ENCODE assay signal across 22 mouse cellular contexts in the genomic region with DNA sequence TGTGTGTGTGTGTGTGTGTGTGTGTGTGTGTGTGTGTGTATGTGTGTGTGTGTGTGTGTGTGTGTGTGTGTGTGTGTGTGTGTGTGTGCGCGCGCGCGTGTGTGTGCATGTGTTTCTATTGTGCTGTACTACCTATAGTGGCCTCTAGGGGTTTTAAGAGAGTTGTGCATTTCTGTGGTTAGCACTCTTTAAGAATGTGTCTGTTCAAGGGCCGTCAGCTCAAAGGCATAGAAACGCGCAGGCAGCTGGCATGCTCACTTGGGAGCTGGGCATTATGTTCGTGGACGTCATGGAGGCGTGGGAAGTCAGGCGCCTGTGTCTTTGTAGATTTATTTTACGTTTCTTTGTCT. TPM values are rescaled to one million over a fixed set of nuclear protein-coding genes. Genes with fewer than 3 reads are reported as not detected.
DNase-seq lines count a peak whose midpoint lies in the region; ATAC-seq and TF ChIP-seq lines count a peak whose summit lies in the region.
"Had no signal": no experiment of that assay in that cellular context is flagged by ENCODE, and none has a peak within 500 bp of the region (broad histone marks: within the 10 kb centered on the region; RNA-seq: fewer than 3 reads in every experiment).

No protein-coding gene starts in this region.

- peak; percentile 31 for TF ChIP-seq CTCF in hindbrain, postnatal 0 days (IDR thresholded peaks at IDR 0.05; ENCODE audit: low read depth)
- peak; percentile 28; the same call in 1 of the 2 replicates for TF ChIP-seq CTCF in lung, embryonic 14.5 days (IDR thresholded peaks at IDR 0.05; ENCODE audit: low read depth)
- peak in 1 of 3 experiments; percentile 16; a peak in 1 of 6 replicates for TF ChIP-seq CTCF in MEL (IDR thresholded peaks at IDR 0.05 in 2 of 3, conservative IDR thresholded peaks at IDR 0.05 in 1 of 3; ENCODE audit: control insufficient read depth in 1 of 3, insufficient read depth in 1 of 3, low read depth in 2 of 3, low read length in 3 of 3, poor library complexity in 1 of 3, severe bottlenecking in 1 of 3)

- no peak overlapping the region for H3K27ac ChIP-seq in hindbrain, postnatal 0 days
- no peak overlapping the region for H3K27ac ChIP-seq in hindbrain, embryonic 12.5 days
- H3K27ac ChIP-seq in lung, embryonic 14.5 days (ENCODE audit: low read depth) = no peak overlapping the region
- H3K27ac ChIP-seq in MEL (ENCODE audit: control insufficient read depth, low read depth, low read length) = no peak overlapping the region
- H3K27ac ChIP-seq: forebrain, embryonic 10.5 days; hindbrain, embryonic 10.5 days; limb, embryonic 12.5 days; liver, embryonic 15.5 days; macrophage had no signal

- DNase-seq in hindbrain, postnatal 0 days (ENCODE audit: low spot score) = no peak
- DNase-seq in lung, embryonic 14.5 days = no peak
- DNase-seq in lung, postnatal 25 days (ENCODE audit: low spot score) = no peak
- peak; percentile 16 for DNase-seq in MEL (ENCODE audit: low read depth, low spot score)
- no peak for DNase-seq in urinary bladder, postnatal 10 days (ENCODE audit: low spot score)
- no peak for DNase-seq in urinary bladder, adult 2 months (ENCODE audit: low spot score)
- DNase-seq: adrenal gland, postnatal 25 days; cerebellum, adult 11 months; cerebellum, postnatal 14 days; heart, postnatal 10 days; kidney, adult 2 months; kidney, postnatal 14 days; thymus, postnatal 4 days had no signal

- TF ChIP-seq POLR2A in MEL (IDR thresholded peaks at IDR 0.05; ENCODE audit: control insufficient read depth in 1 of 2, insufficient read depth in 1 of 2, low read depth in 1 of 2, low read length in 2 of 2, poor library complexity in 1 of 2) = no peak

- no peaks in the 10 kb centered on the region for H3K4me1 ChIP-seq in hindbrain, postnatal 0 days (ENCODE audit: insufficient read depth, low read length)
- H3K4me1 ChIP-seq in hindbrain, embryonic 12.5 days = no peaks in the 10 kb centered on the region
- no peaks in the 10 kb centered on the region for H3K4me1 ChIP-seq in lung, embryonic 14.5 days (ENCODE audit: insufficient read depth)
- no peaks in the 10 kb centered on the region for H3K4me1 ChIP-seq in MEL (ENCODE audit: control insufficient read depth in 1 of 2, insufficient read depth in 2 of 2, low read length in 2 of 2)
- H3K4me1 ChIP-seq: forebrain, embryonic 10.5 days; hindbrain, embryonic 10.5 days; limb, embryonic 12.5 days had no signal

- H3K79me2 ChIP-seq in MEL (ENCODE audit: control insufficient read depth, insufficient read depth, low read length, poor library complexity) = no peaks in the 10 kb centered on the region

- no peak overlapping the region for H3K4me2 ChIP-seq in hindbrain, postnatal 0 days (ENCODE audit: low read depth, low read length)
- no peak overlapping the region for H3K4me2 ChIP-seq in hindbrain, embryonic 12.5 days (replicated peaks)
- no peak overlapping the region for H3K4me2 ChIP-seq in lung, embryonic 14.5 days
- H3K4me2 ChIP-seq: heart, embryonic 12.5 days; limb, embryonic 12.5 days; liver, embryonic 15.5 days had no signal

- no peak overlapping the region for H3K4me3 ChIP-seq in hindbrain, postnatal 0 days (ENCODE audit: low read length)
- no peak overlapping the region for H3K4me3 ChIP-seq in hindbrain, embryonic 12.5 days
- H3K4me3 ChIP-seq in lung, embryonic 14.5 days (ENCODE audit: low read depth, low read length) = no peak overlapping the region
- no peak overlapping the region for H3K4me3 ChIP-seq in MEL (ENCODE audit: control insufficient read depth in 1 of 2, insufficient read depth in 1 of 2, low read depth in 2 of 2, low read length in 2 of 2)
- H3K4me3 ChIP-seq: forebrain, embryonic 10.5 days; heart, embryonic 12.5 days; hindbrain, embryonic 10.5 days; limb, embryonic 12.5 days; liver, embryonic 15.5 days had no signal

- no peaks in the 10 kb centered on the region for H3K9me3 ChIP-seq in hindbrain, postnatal 0 days (ENCODE audit: low read length)
- no peaks in the 10 kb centered on the region for H3K9me3 ChIP-seq in hindbrain, embryonic 12.5 days (replicated peaks)
- H3K9me3 ChIP-seq in lung, embryonic 14.5 days (ENCODE audit: low read depth, low read length) = no peaks in the 10 kb centered on the region
- no peaks in the 10 kb centered on the region for H3K9me3 ChIP-seq in MEL (replicated peaks; ENCODE audit: insufficient read depth, low read length)
- H3K9me3 ChIP-seq: limb, embryonic 12.5 days; liver, embryonic 15.5 days had no signal

- WGBS in hindbrain, postnatal 0 days = 96% methylated on average over 13 of the region's 13 CpGs
- WGBS in hindbrain, embryonic 12.5 days = 97% methylated on average over 13 of the region's 13 CpGs
- 95% methylated on average over 8 of the region's 13 CpGs for WGBS in lung, embryonic 14.5 days

- H3K9ac ChIP-seq in hindbrain, postnatal 0 days (replicated peaks; ENCODE audit: low read length) = no peak overlapping the region
- no peak overlapping the region for H3K9ac ChIP-seq in hindbrain, embryonic 12.5 days
- no peak overlapping the region for H3K9ac ChIP-seq in lung, embryonic 14.5 days
- no peak overlapping the region for H3K9ac ChIP-seq in MEL (ENCODE audit: control insufficient read depth, low read depth, low read length, poor library complexity, severe bottlenecking)
- H3K9ac ChIP-seq: heart, embryonic 12.5 days; limb, embryonic 12.5 days; liver, embryonic 15.5 days had no signal

- TF ChIP-seq RAD21 in MEL (IDR thresholded peaks at IDR 0.05; ENCODE audit: low read depth, low read length) = no peak

- no peak for ATAC-seq in hindbrain, postnatal 0 days
- ATAC-seq in hindbrain, embryonic 12.5 days (ENCODE audit: low FRiP score) = no peak
- no peak for ATAC-seq in lung, embryonic 14.5 days (ENCODE audit: insufficient read depth)
- ATAC-seq: midbrain, embryonic 16.5 days had no signal

- no peak for TF ChIP-seq EP300 in MEL (IDR thresholded peaks at IDR 0.05; ENCODE audit: low read depth in 1 of 2, low read length in 2 of 2)

- no peaks in the 10 kb centered on the region for H3K27me3 ChIP-seq in hindbrain, postnatal 0 days (ENCODE audit: insufficient read depth, low read length)
- H3K27me3 ChIP-seq in hindbrain, embryonic 12.5 days = no peaks in the 10 kb centered on the region
- H3K27me3 ChIP-seq in lung, embryonic 14.5 days (ENCODE audit: insufficient read depth, low read length) = no peaks in the 10 kb centered on the region
- H3K27me3 ChIP-seq in MEL (ENCODE audit: control insufficient read depth in 1 of 2, insufficient read depth in 2 of 2, low read length in 2 of 2) = no peaks in the 10 kb centered on the region
- H3K27me3 ChIP-seq: heart, embryonic 12.5 days; limb, embryonic 12.5 days; liver, embryonic 15.5 days had no signal

- peaks cover 54% of the 10 kb centered on the region for H3K36me3 ChIP-seq in hindbrain, postnatal 0 days (ENCODE audit: insufficient read depth, low read length)
- peaks cover 83% of the 10 kb centered on the region for H3K36me3 ChIP-seq in hindbrain, embryonic 12.5 days
- peaks cover 85% of the 10 kb centered on the region for H3K36me3 ChIP-seq in lung, embryonic 14.5 days (ENCODE audit: insufficient read depth)
- H3K36me3 ChIP-seq in MEL (ENCODE audit: control insufficient read depth in 1 of 2, insufficient read depth in 2 of 2, low read length in 2 of 2) = peaks cover 0 to 11% of the 10 kb centered on the region in 2 experiments; a peak in 2 of 4 replicates

TF ChIP-seq in MEL, 35 proteins besides CTCF, POLR2A, EP300 and RAD21 (continues in another document):
- TF ChIP-seq E2F4 (IDR thresholded peaks at IDR 0.05; ENCODE audit: borderline replicate concordance, low read depth, low read length) = no peak

RNA-seq across cellular contexts. Expression of a gene that starts 16.1 kb away (rescaled TPM):
- total RNA-seq in hindbrain, postnatal 0 days (2014; rRNA removed) = 2.4 and 8.7 TPM in 2 replicates
- polyA plus RNA-seq in hindbrain, postnatal 0 days (2015; fragmentation: Nextera tagmentation; extraction: Ambion mirVana) = 3.9 and 4.3 TPM in 2 replicates
- polyA plus RNA-seq in hindbrain, embryonic 12.5 days (2016; fragmentation: Nextera tagmentation; extraction: Ambion mirVana) = 5.8 and 5.9 TPM in 2 replicates
- polyA plus RNA-seq in lung, embryonic 14.5 days (2014; fragmentation: Nextera tagmentation; extraction: Ambion mirVana) = 5.3 and 6.3 TPM in 2 replicates
- 3.7 and 5.8 TPM in 2 replicates for total RNA-seq in MEL (2012; rRNA removed)
- polyA plus RNA-seq in MEL (2012; ENCODE audit: insufficient read depth in 1 of 2, insufficient read length in 2 of 2, low read depth in 1 of 2, low replicate concordance in 2 of 2, missing spikeins in 1 of 2) = 1 to 10 TPM in 1 of 2 experiments, not detected in 1; 4.8 TPM
- 2.4 and 2.6 TPM in 2 replicates for polyA plus RNA-seq in urinary bladder, adult 2 months (2012; rRNA removed)
- polyA plus RNA-seq: macrophage had no signal

RNA-seq across cellular contexts. Expression of a gene that starts 41.6 kb away (rescaled TPM):
- total RNA-seq in hindbrain, postnatal 0 days (2014; rRNA removed) = 1.2 and 2.3 TPM in 2 replicates
- polyA plus RNA-seq in hindbrain, postnatal 0 days (2015; fragmentation: Nextera tagmentation; extraction: Ambion mirVana) = 1.2 TPM in 2 replicates
- polyA plus RNA-seq in hindbrain, embryonic 12.5 days (2016; fragmentation: Nextera tagmentation; extraction: Ambion mirVana) = 6.1 and 10.9 TPM in 2 replicates
- polyA plus RNA-seq in lung, embryonic 14.5 days (2014; fragmentation: Nextera tagmentation; extraction: Ambion mirVana) = 20.1 and 21.1 TPM in 2 replicates
- 0.03 TPM in 1 of 2 replicates, not detected in the other for total RNA-seq in MEL (2012; rRNA removed)
- polyA plus RNA-seq in MEL (2012; ENCODE audit: insufficient read depth in 1 of 2, insufficient read length in 2 of 2, low read depth in 1 of 2, low replicate concordance in 2 of 2, missing spikeins in 1 of 2) = under 1 TPM in 1 of 2 experiments, not detected in 1; 0.78 TPM
- polyA plus RNA-seq in urinary bladder, adult 2 months (2012; rRNA removed) = 8.3 and 13.5 TPM in 2 replicates
- total RNA-seq: granulocyte monocyte progenitor cell, adult 5-6 weeks had no signal
- polyA plus RNA-seq: macrophage had no signal

RNA-seq across cellular contexts. Expression of a gene that starts 49.9 kb away (rescaled TPM):
- 20.8 and 22.5 TPM in 2 replicates for total RNA-seq in hindbrain, postnatal 0 days (2014; rRNA removed)
- polyA plus RNA-seq in hindbrain, postnatal 0 days (2015; fragmentation: Nextera tagmentation; extraction: Ambion mirVana) = 15.5 and 17.5 TPM in 2 replicates
- 28.3 and 28.6 TPM in 2 replicates for polyA plus RNA-seq in hindbrain, embryonic 12.5 days (2016; fragmentation: Nextera tagmentation; extraction: Ambion mirVana)
- polyA plus RNA-seq in lung, embryonic 14.5 days (2014; fragmentation: Nextera tagmentation; extraction: Ambion mirVana) = 28.1 and 28.6 TPM in 2 replicates
- total RNA-seq in MEL (2012; rRNA removed) = 10.1 and 11.2 TPM in 2 replicates
- 100 to 1,000 TPM in 1 of 2 experiments, 10 to 100 TPM in 1; 23.1 to 260 TPM for polyA plus RNA-seq in MEL (2012; ENCODE audit: insufficient read depth in 1 of 2, insufficient read length in 2 of 2, low read depth in 1 of 2, low replicate concordance in 2 of 2, missing spikeins in 1 of 2)
- 12.2 and 13.9 TPM in 2 replicates for polyA plus RNA-seq in urinary bladder, adult 2 months (2012; rRNA removed)

RNA-seq across cellular contexts. Expression of a gene that starts 58.1 kb away (rescaled TPM):
- total RNA-seq in hindbrain, postnatal 0 days (2014; rRNA removed) = 58.7 and 68.8 TPM in 2 replicates
- 16.5 and 17.0 TPM in 2 replicates for polyA plus RNA-seq in hindbrain, postnatal 0 days (2015; fragmentation: Nextera tagmentation; extraction: Ambion mirVana)
- polyA plus RNA-seq in hindbrain, embryonic 12.5 days (2016; fragmentation: Nextera tagmentation; extraction: Ambion mirVana) = 30.7 and 32.4 TPM in 2 replicates
- 29.8 and 32.5 TPM in 2 replicates for polyA plus RNA-seq in lung, embryonic 14.5 days (2014; fragmentation: Nextera tagmentation; extraction: Ambion mirVana)
- 63.0 and 64.4 TPM in 2 replicates for total RNA-seq in MEL (2012; rRNA removed)
- 100 to 1,000 TPM in 1 of 2 experiments, not detected in 1; 137 TPM for polyA plus RNA-seq in MEL (2012; ENCODE audit: insufficient read depth in 1 of 2, insufficient read length in 2 of 2, low read depth in 1 of 2, low replicate concordance in 2 of 2, missing spikeins in 1 of 2)
- 32.6 and 44.2 TPM in 2 replicates for polyA plus RNA-seq in urinary bladder, adult 2 months (2012; rRNA removed)
